Mouse (Mus musculus) midbrain, embryonic 16.5 days (tissue): ENCODE measurements around the gene Rpl41. TPM values are rescaled to one million over a fixed set of nuclear protein-coding genes. Genes with fewer than 3 reads are reported as not detected.
A peak's percentile ranks its signal among the peaks of the same experiment; 100 is the strongest.

Experiments used
- ATAC-seq: fragments of 200-750 bp; cut with Nextera tagmentation; 2 replicates; pipeline ENCODE4 v1.8.0; 2017; ENCODE audit warnings: moderate TSS enrichment
- H3K27ac ChIP-seq: fragments of 300-500 bp; sonication (generic); 2 replicates; pipeline ENCODE4 v1.5.1; 2014; ENCODE audit warnings: mild to moderate bottlenecking, low read length, mixed read lengths
- H3K27me3 ChIP-seq: fragments of 300-500 bp; sonication (generic); 2 replicates; pipeline ENCODE4 v1.6.1; 2014; ENCODE audit warnings: low read depth, low read length, mixed read lengths; ENCODE audit not compliant: control insufficient read depth, insufficient read depth
- H3K36me3 ChIP-seq: fragments of 300-500 bp; sonication (generic); 2 replicates; pipeline ENCODE4 v1.6.1; 2014; ENCODE audit warnings: mild to moderate bottlenecking, low read length, moderate library complexity, mixed read lengths; ENCODE audit not compliant: control insufficient read depth, insufficient read depth
- H3K4me1 ChIP-seq: fragments of 300-500 bp; sonication (generic); 2 replicates; pipeline ENCODE4 v1.6.1; 2014; ENCODE audit warnings: mild to moderate bottlenecking, low read length, mixed read lengths; ENCODE audit not compliant: control insufficient read depth, insufficient read depth
- H3K4me2 ChIP-seq: fragments of 300-500 bp; sonication (generic); 2 replicates; pipeline ENCODE4 v1.6.1; 2014; ENCODE audit warnings: mild to moderate bottlenecking, low read length, mixed read lengths
- H3K4me3 ChIP-seq: fragments of 300-500 bp; sonication (generic); 2 replicates; pipeline ENCODE4 v1.5.1; 2014; ENCODE audit warnings: low read depth, mild to moderate bottlenecking, low read length, moderate library complexity, mixed read lengths
- H3K9ac ChIP-seq: fragments of 300-500 bp; sonication (generic); 2 replicates; pipeline ENCODE4 v1.6.1; 2014; ENCODE audit warnings: low read depth, low read length, mixed read lengths
- H3K9me3 ChIP-seq: fragments of 300-500 bp; sonication (generic); replicated peaks from 2 replicates; pipeline ENCODE4 v1.6.1; 2014; ENCODE audit warnings: mild to moderate bottlenecking, low read length, mixed read lengths; ENCODE audit not compliant: control insufficient read depth, poor library complexity, severe bottlenecking
- WGBS: fragments of 180-500 bp; shearing (Covaris S2); extraction: QIAGEN DNeasy Blood & Tissue Kit; methylation state at CpG from one replicate; pipeline ENCODE4 v1.1.7; 2014; 5-methylcytosine and 5-hydroxymethylcytosine counted together
- microRNA-seq: library from miRNA; unstranded; fragments of <30 nt; microRNA quantifications from one replicate; pipeline ENCODE4, GENCODE M21; 2017
- polyA plus RNA-seq: library from polyadenylated mRNA; unstranded; fragments of >200 nt; fragmentation: Nextera tagmentation; extraction: Ambion mirVana; gene quantifications from 2 replicates; pipeline ENCODE4 v1.2.1, GENCODE M21; 2015

Rpl41 gene
- polyA plus RNA-seq, 1 experiment from 2014 or later: 1,924 TPM

- H3K9ac ChIP-seq: no peak overlapping the region
- WGBS: 78% methylated on average over 5 of the region's 5 CpGs
Measured at GRCm38 (mm10) chr10:128502341-128502740, 46.8 kb downstream of the Rpl41 start.

GRCm38 (mm10) chr10:128499116-128499671 is 49.9 kb downstream of the Rpl41 start:
- ATAC-seq: peak; percentile 28; the same call in 1 of the 2 replicates
- no peaks in the 10 kb centered on the region for H3K27me3 ChIP-seq
- WGBS: 1% methylated on average over 21 of the region's 21 CpGs

More at GRCm38 (mm10) chr10:128502341-128502740, 46.8 kb downstream of the Rpl41 start:
- no peaks in the 10 kb centered on the region for H3K36me3 ChIP-seq
- no peak overlapping the region for H3K27ac ChIP-seq
- H3K4me2 ChIP-seq: no peak overlapping the region
- no peaks in the 10 kb centered on the region for H3K27me3 ChIP-seq
- no peak for ATAC-seq
- no peak overlapping the region for H3K4me3 ChIP-seq
- H3K9me3 ChIP-seq: no peaks in the 10 kb centered on the region
- peaks cover 10% of the 10 kb centered on the region for H3K4me1 ChIP-seq

GRCm38 (mm10) chr10:128498590-128498989 is 50.5 kb downstream of the Rpl41 start, which contains the start of gene Myl6b:
Gene Myl6b (minus strand): TSS chr10:128498685.
- Histone ChIP-seq H3K9me3 (no peaks in the 10 kb centered on the region), H3K36me3 (no peaks in the 10 kb centered on the region), H3K4me3 (peak within 1 kb of the TSS; percentile 69), H3K27me3 (no peaks in the 10 kb centered on the region), H3K27ac (peak within 1 kb of the TSS; percentile 76), H3K9ac (peak within 1 kb of the TSS; percentile 50), H3K4me1 (peaks cover 15% of the 10 kb centered on the region), H3K4me2 (peak within 1 kb of the TSS; percentile 85)
- peak; percentile 74 for ATAC-seq
- under 1% methylated on average over 27 of the region's 27 CpGs for WGBS

More at GRCm38 (mm10) chr10:128499116-128499671, 49.9 kb downstream of the Rpl41 start:
- H3K9me3 ChIP-seq: no peaks in the 10 kb centered on the region
- H3K4me1 ChIP-seq: peaks cover 15% of the 10 kb centered on the region
- H3K4me3 ChIP-seq: peak overlapping the region; percentile 69
- no peaks in the 10 kb centered on the region for H3K36me3 ChIP-seq
- H3K4me2 ChIP-seq: peak overlapping the region; percentile 85
- H3K27ac ChIP-seq: peak overlapping the region; percentile 76
- peak overlapping the region; percentile 50 for H3K9ac ChIP-seq

Small RNA genes lying within 50 kb of the gene (microRNA-seq; reads per million reads assigned to microRNA genes)
- gene Gm47275: not detected
- gene Mir6916: not detected
- not detected for gene Mir6917

Other genes starting within 250 kb of the Rpl41 start
- 20.8 and 22.3 TPM in 2 replicates for gene Pan2, start 246.0 kb downstream of the Rpl41 start, polyA plus RNA-seq
- 185 and 191 TPM in 2 replicates for gene Cnpy2, start 226.8 kb downstream of the Rpl41 start, polyA plus RNA-seq
- 247 and 265 TPM in 2 replicates for gene Cs, start 211.6 kb downstream of the Rpl41 start, polyA plus RNA-seq
- 36.8 and 40.3 TPM in 2 replicates for gene Coq10a, start 180.3 kb downstream of the Rpl41 start, polyA plus RNA-seq
- gene Ankrd52, start 172.2 kb downstream of the Rpl41 start, polyA plus RNA-seq: 9.9 and 13.6 TPM in 2 replicates
- gene Slc39a5, start 148.1 kb downstream of the Rpl41 start, polyA plus RNA-seq: 0.10 TPM in 1 of 2 replicates, not detected in the other
- 141 and 150 TPM in 2 replicates for gene Nabp2, start 137.8 kb downstream of the Rpl41 start, polyA plus RNA-seq
- gene Rnf41, start 137.6 kb downstream of the Rpl41 start, polyA plus RNA-seq: 105 and 108 TPM in 2 replicates
- 185 and 195 TPM in 2 replicates for gene Smarcc2, start 90.1 kb downstream of the Rpl41 start, polyA plus RNA-seq
- gene Myl6, start 55.2 kb downstream of the Rpl41 start, polyA plus RNA-seq: 852 and 855 TPM in 2 replicates
- gene Myl6b, start 50.6 kb downstream of the Rpl41 start, polyA plus RNA-seq: 5.3 and 6.4 TPM in 2 replicates
- 8.8 and 8.9 TPM in 2 replicates for gene Esyt1, start 23.4 kb downstream of the Rpl41 start, polyA plus RNA-seq
- 17.8 and 19.7 TPM in 2 replicates for gene Zc3h10, start 1.5 kb downstream of the Rpl41 start, polyA plus RNA-seq
- 124 and 125 TPM in 2 replicates for gene Pa2g4, start 16.7 kb upstream of the Rpl41 start, polyA plus RNA-seq
- gene Erbb3, start 40.3 kb upstream of the Rpl41 start, polyA plus RNA-seq: 0.41 and 0.47 TPM in 2 replicates
- gene Rps26, start 77.4 kb upstream of the Rpl41 start, polyA plus RNA-seq: 295 and 315 TPM in 2 replicates
- 23.1 and 23.5 TPM in 2 replicates for gene Ikzf4, start 96.7 kb upstream of the Rpl41 start, polyA plus RNA-seq
- 13.4 and 13.7 TPM in 2 replicates for gene Suox, start 124.8 kb upstream of the Rpl41 start, polyA plus RNA-seq
- 119 and 128 TPM in 2 replicates for gene Rab5b, start 147.0 kb upstream of the Rpl41 start, polyA plus RNA-seq
- gene Pmel, start 154.9 kb upstream of the Rpl41 start, polyA plus RNA-seq: 0.37 and 0.77 TPM in 2 replicates
- gene Cdk2, start 155.7 kb upstream of the Rpl41 start, polyA plus RNA-seq: 14.6 and 15.0 TPM in 2 replicates
- gene Dgka, start 195.6 kb upstream of the Rpl41 start, polyA plus RNA-seq: 6.1 and 6.3 TPM in 2 replicates
- gene Pym1, start 198.6 kb upstream of the Rpl41 start, polyA plus RNA-seq: 45.5 and 47.7 TPM in 2 replicates
- 0.51 and 0.88 TPM in 2 replicates for gene Mmp19, start 241.6 kb upstream of the Rpl41 start, polyA plus RNA-seq